Mouse (Mus musculus) heart, embryonic 10.5 days (tissue): ENCODE data around the gene Bap1. TPM values are rescaled to one million over a fixed set of nuclear protein-coding genes. Genes with fewer than 3 reads are reported as not detected.

Experiments
- DNase-seq: peaks from one replicate; pipeline ENCODE4 v3.0.0-alpha.2; 2017; ENCODE audit warnings: low spot score
- H3K27ac ChIP-seq: fragments of 300-500 bp; sonication (generic); 2 replicates; pipeline ENCODE4 v1.5.1; 2016; ENCODE audit warnings: mild to moderate bottlenecking
- H3K27me3 ChIP-seq: fragments of 300-500 bp; sonication (generic); 2 replicates; pipeline ENCODE4 v1.6.1; 2016; ENCODE audit warnings: mild to moderate bottlenecking; ENCODE audit not compliant: poor library complexity, insufficient read depth, severe bottlenecking
- H3K36me3 ChIP-seq: fragments of 300-500 bp; sonication (generic); 2 replicates; pipeline ENCODE4 v1.6.1; 2016; ENCODE audit warnings: mild to moderate bottlenecking, moderate library complexity
- H3K4me1 ChIP-seq: fragments of 300-500 bp; sonication (generic); 2 replicates; pipeline ENCODE4 v1.6.1; 2016; ENCODE audit warnings: mild to moderate bottlenecking
- H3K4me3 ChIP-seq: fragments of 300-500 bp; sonication (generic); 2 replicates; pipeline ENCODE4 v1.5.1; 2016; ENCODE audit warnings: mild to moderate bottlenecking, moderate library complexity
- H3K9me3 ChIP-seq: fragments of 300-500 bp; sonication (generic); 2 replicates; pipeline ENCODE4 v1.6.1; 2016; ENCODE audit warnings: mild to moderate bottlenecking, moderate library complexity
- WGBS: fragments of 180-500 bp; shearing (Covaris S2); methylation state at CpG from one replicate; pipeline ENCODE4 v1.1.7; 2016; 5-methylcytosine and 5-hydroxymethylcytosine counted together
- polyA plus RNA-seq: library from polyadenylated mRNA; unstranded; fragments of >200 nt; fragmentation: Nextera tagmentation; extraction: Ambion mirVana; gene quantifications from 2 replicates; pipeline ENCODE4 v1.2.1, GENCODE M21; 2016

The Bap1 gene
- polyA plus RNA-seq, 1 experiment from 2014 or later: 80.7 TPM

- Histone ChIP-seq H3K4me3 (0 out of 2 replicates have a peak overlapping the region, but pooled peaks have one; percentile 13), H3K27ac (peak overlapping the region; percentile 74; the same call in 1 of the 2 replicates), H3K9me3 (no peaks in the 10 kb centered on the region), H3K27me3 (no peaks in the 10 kb centered on the region), H3K4me1 (peaks cover 76% of the 10 kb centered on the region), H3K36me3 (peaks cover 23% of the 10 kb centered on the region)
- no peak for DNase-seq
- 29% methylated on average over 15 of the region's 15 CpGs for whole genome bisulfite sequencing
Measured at GRCm38 (mm10) chr14:31215157-31216002, 35.9 kb upstream of the Bap1 start.

DNA sequence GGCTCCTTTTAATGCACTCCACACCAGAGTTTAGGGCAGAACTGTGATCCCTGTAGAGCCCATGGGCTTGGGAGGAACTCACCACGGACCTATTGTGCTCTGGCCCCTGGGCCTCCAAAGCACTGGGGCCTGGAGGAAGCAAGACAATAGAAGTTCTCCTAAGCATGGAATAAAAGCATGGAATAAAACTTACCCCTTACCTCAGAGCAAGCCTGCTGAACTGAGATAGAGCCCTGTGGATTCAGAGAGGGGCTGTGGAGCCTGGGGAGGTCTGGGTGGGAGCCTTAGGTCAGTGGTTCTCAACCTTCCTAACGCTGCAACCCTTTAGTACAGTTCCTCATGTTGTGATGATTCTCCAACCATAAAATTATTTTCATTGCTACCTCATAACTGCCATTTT is 34.4 kb upstream of the Bap1 start, which contains the start of gene Nisch:
TSS of gene Nisch (minus strand) at position 101 of the 400 bp plus-strand sequence.
- 75% methylated on average over 2 of the region's 2 CpGs for WGBS

GRCm38 (mm10) chr14:31217666-31218065 is 33.6 kb upstream of the Bap1 start, which contains the start of gene Sema3g:
Sema3g (plus strand) TSS chr14:31217860.
- H3K27ac ChIP-seq: peak within 1 kb of the TSS; percentile 82
- peak within 1 kb of the TSS; percentile 41 for H3K4me3 ChIP-seq
- H3K4me1 ChIP-seq: peaks cover 64% of the 10 kb centered on the region
- no peaks in the 10 kb centered on the region for H3K9me3 ChIP-seq
- 0 out of 2 replicates have a peak, but pooled peaks cover 10% of the 10 kb centered on the region for H3K27me3 ChIP-seq
- peaks cover 2% of the 10 kb centered on the region for H3K36me3 ChIP-seq
- peak; percentile 91 for DNase-seq
- 9% methylated on average over 11 of the region's 11 CpGs for WGBS

More for the DNA sequence above, 34.4 kb upstream of the Bap1 start, which contains the start of gene Nisch:
- peak within 1 kb of the TSS; percentile 41 for H3K4me3 ChIP-seq
- no peak for DNase-seq
- H3K27ac ChIP-seq: peak within 1 kb of the TSS; percentile 82
- peaks cover 71% of the 10 kb centered on the region for H3K4me1 ChIP-seq
- peaks cover 10% of the 10 kb centered on the region for H3K36me3 ChIP-seq
- no peaks in the 10 kb centered on the region for H3K9me3 ChIP-seq
- H3K27me3 ChIP-seq: 0 out of 2 replicates have a peak, but pooled peaks cover 10% of the 10 kb centered on the region

DNA sequence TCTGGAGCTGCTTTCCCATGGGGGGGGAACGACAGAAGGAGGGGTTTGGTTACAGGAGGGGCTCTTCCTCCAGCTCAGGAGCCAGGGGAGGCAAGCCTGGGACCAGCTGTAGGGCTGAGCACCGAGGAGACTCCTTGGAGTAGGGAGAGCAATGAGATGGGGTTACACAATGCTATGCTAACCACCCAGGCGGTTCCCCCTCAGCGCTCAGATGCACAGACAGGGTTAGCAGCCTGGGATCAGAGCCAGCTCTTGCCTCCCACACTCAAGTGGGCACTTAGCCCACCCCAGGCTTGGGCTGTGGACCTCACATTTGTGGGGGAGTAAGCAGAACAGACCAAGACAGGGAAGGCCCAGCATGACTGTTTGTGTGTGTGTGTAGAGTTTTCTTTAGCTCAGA is 24.3 kb upstream of the Bap1 start:
- Histone ChIP-seq H3K9me3 (no peaks in the 10 kb centered on the region), H3K4me1 (peaks cover 65% of the 10 kb centered on the region), H3K27me3 (no peaks in the 10 kb centered on the region), H3K4me3 (no peak overlapping the region), H3K36me3 (peaks cover 3% of the 10 kb centered on the region; the same call in 1 of the 2 replicates), H3K27ac (peak overlapping the region; percentile 44; the same call in 1 of the 2 replicates)
- no peak for DNase-seq
- 72% methylated on average over 4 of the region's 4 CpGs for WGBS

- Histone ChIP-seq H3K36me3 (peaks cover 3% of the 10 kb centered on the region; the same call in 1 of the 2 replicates), H3K9me3 (no peaks in the 10 kb centered on the region), H3K27me3 (no peaks in the 10 kb centered on the region), H3K4me3 (no peak overlapping the region), H3K4me1 (peaks cover 70% of the 10 kb centered on the region), H3K27ac (peak overlapping the region; percentile 37; the same call in 1 of the 2 replicates)
- DNase-seq: peak; percentile 69
- 43% methylated on average over 6 of the region's 6 CpGs for WGBS
Measured at GRCm38 (mm10) chr14:31228234-31228633, 23.0 kb upstream of the Bap1 start.

DNA sequence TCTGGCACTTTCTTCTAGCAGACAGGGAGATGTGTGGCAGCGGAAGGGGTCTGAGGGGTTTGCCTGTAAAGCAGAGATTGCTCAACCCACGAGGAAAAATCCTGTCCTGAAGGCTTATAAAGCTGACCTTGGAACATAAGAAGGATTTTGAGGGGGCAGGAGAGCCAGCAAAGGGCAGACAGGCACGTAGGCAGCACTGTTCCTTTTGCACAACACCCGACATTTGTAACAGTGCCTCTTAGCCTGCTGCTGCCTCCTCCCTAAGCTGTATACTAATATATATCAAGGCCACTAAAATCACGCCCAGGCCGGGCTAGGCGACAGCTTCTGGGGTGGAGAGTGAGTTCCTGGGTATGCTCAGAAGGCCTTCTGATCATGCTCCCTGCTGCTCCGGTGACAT is 20.8 kb upstream of the Bap1 start:
- 49% methylated on average over 8 of the region's 8 CpGs for WGBS
- H3K27ac ChIP-seq: peak overlapping the region; percentile 59

DNA sequence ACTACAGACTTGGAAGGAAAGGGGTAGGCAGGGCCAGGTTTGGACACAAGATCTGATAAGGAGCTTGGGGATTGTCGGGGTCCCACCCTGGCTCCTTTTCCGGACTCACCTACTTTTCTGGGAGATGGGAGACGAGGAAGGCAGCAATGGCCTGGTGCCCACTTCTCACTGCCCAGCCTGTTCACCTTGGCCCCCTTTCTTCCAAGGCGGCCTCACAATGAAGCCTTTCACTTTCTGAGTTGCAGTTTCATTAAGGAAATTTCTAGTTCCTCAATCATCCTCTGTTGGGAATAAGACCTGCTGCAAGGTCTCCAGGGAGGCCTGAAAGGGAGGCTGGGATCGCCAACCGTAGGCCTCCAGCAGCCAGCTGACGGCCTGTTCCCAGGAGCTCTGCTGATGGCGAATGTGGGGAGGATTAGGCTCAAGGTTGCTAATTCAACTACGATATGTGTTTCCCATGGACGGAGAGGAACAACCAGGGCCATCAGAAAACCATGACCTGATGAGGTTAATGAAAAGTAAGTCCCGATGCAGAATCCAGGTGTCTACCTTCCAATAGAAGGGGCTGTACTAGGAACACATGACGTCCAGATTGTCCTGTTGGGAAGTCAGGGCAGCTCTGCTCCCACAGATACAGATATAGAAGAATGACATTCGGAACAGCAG is 18.7 kb upstream of the Bap1 start:
- Histone ChIP-seq H3K4me3 (no peak overlapping the region), H3K4me1 (peaks cover 62% of the 10 kb centered on the region), H3K27me3 (no peaks in the 10 kb centered on the region), H3K27ac (peak overlapping the region; percentile 52; the same call in 1 of the 2 replicates), H3K36me3 (no peaks in the 10 kb centered on the region), H3K9me3 (no peaks in the 10 kb centered on the region)
- no peak for DNase-seq
- 68% methylated on average over 13 of the region's 13 CpGs for WGBS

More for the DNA sequence above, 20.8 kb upstream of the Bap1 start:
- Histone ChIP-seq H3K9me3 (no peaks in the 10 kb centered on the region), H3K4me1 (peaks cover 71% of the 10 kb centered on the region), H3K4me3 (no peak overlapping the region), H3K36me3 (no peaks in the 10 kb centered on the region), H3K27me3 (no peaks in the 10 kb centered on the region)
- no peak for DNase-seq

- Histone ChIP-seq H3K27ac (peak overlapping the region; percentile 23; the same call in 1 of the 2 replicates), H3K36me3 (no peaks in the 10 kb centered on the region), H3K27me3 (no peaks in the 10 kb centered on the region), H3K4me3 (no peak overlapping the region), H3K9me3 (no peaks in the 10 kb centered on the region), H3K4me1 (peaks cover 54% of the 10 kb centered on the region)
- DNase-seq: no peak
- WGBS: 59% methylated on average over 14 of the region's 14 CpGs
Measured at GRCm38 (mm10) chr14:31233070-31233995, 17.9 kb upstream of the Bap1 start.

DNA sequence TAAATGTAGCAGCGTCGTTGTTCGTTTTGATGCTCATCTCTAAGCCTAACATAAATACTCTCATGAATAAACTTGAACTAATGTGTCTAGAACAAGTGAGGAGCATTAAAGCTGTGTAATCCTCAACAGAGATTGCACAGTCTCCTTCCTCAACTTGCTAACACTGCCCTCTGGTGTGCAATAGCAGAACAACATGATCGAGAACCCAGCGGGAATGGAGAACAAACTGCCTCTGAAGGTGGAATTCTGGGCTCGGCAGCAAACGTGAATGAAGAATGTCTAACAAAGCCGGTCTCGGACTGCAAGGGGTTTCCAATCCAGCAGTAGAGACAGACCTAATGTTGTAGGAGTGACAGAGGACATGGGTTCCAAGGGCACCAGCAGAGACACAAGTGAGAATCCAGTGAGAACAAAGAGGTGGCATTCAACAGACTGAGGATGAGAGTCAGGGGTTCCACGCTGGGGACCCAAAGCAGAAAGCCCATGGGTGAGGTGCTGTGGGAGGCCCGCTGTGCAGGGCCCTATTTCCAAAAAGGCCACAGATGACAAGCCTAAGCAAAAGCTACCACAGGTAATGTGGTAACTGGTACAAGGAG is 17.2 kb upstream of the Bap1 start:
- no peak for DNase-seq
- Histone ChIP-seq H3K27ac (peak overlapping the region; percentile 23; the same call in 1 of the 2 replicates), H3K27me3 (no peaks in the 10 kb centered on the region), H3K9me3 (no peaks in the 10 kb centered on the region), H3K4me1 (peaks cover 46% of the 10 kb centered on the region), H3K4me3 (no peak overlapping the region; the same call in 1 of the 2 replicates), H3K36me3 (no peaks in the 10 kb centered on the region)
- WGBS: 14% methylated on average over 11 of the region's 11 CpGs

GRCm38 (mm10) chr14:31237101-31237882 is 14.0 kb upstream of the Bap1 start:
- H3K9me3 ChIP-seq: no peaks in the 10 kb centered on the region
- H3K36me3 ChIP-seq: no peaks in the 10 kb centered on the region
- 79% methylated on average over 7 of the region's 7 CpGs for WGBS
- H3K4me3 ChIP-seq: no peak overlapping the region
- H3K4me1 ChIP-seq: peaks cover 20% of the 10 kb centered on the region
- no peaks in the 10 kb centered on the region for H3K27me3 ChIP-seq
- H3K27ac ChIP-seq: no peak overlapping the region
- DNase-seq: no peak

- H3K36me3 ChIP-seq: no peaks in the 10 kb centered on the region
- no peak for DNase-seq
- WGBS: 73% methylated on average over 3 of the region's 3 CpGs
Measured at GRCm38 (mm10) chr14:31240528-31240927, 10.7 kb upstream of the Bap1 start.

More at GRCm38 (mm10) chr14:31240528-31240927, 10.7 kb upstream of the Bap1 start:
- no peak overlapping the region for H3K4me3 ChIP-seq
- H3K27me3 ChIP-seq: no peaks in the 10 kb centered on the region
- H3K27ac ChIP-seq: no peak overlapping the region
- H3K9me3 ChIP-seq: no peaks in the 10 kb centered on the region
- H3K4me1 ChIP-seq: no peaks in the 10 kb centered on the region
